Mouse (Mus musculus) neural tube, embryonic 14.5 days (tissue): ENCODE data around the gene Grid1. TPM values are rescaled to one million over a fixed set of nuclear protein-coding genes. Genes with fewer than 3 reads are reported as not detected.
A peak's percentile ranks its signal among the peaks of the same experiment; 100 is the strongest.

ENCODE experiments used
- ATAC-seq: fragments of 200-750 bp; cut with Nextera tagmentation; 2 replicates; pipeline ENCODE4 v1.8.0; 2017; ENCODE audit warnings: low read depth, mild to moderate bottlenecking, moderate TSS enrichment, moderate library complexity
- H3K27ac ChIP-seq: fragments of 300-500 bp; sonication (generic); 2 replicates; pipeline ENCODE4 v1.5.1; 2014; ENCODE audit warnings: low read depth, mild to moderate bottlenecking, control low read depth, low read length, moderate library complexity, mixed read lengths
- H3K27me3 ChIP-seq: fragments of 300-500 bp; sonication (generic); 2 replicates; pipeline ENCODE4 v1.6.1; 2014; ENCODE audit warnings: low read length; ENCODE audit not compliant: control insufficient read depth, insufficient read depth
- H3K36me3 ChIP-seq: fragments of 300-500 bp; sonication (generic); 2 replicates; pipeline ENCODE4 v1.6.1; 2014; ENCODE audit warnings: low read length, mixed read lengths; ENCODE audit not compliant: control insufficient read depth, insufficient read depth
- H3K4me1 ChIP-seq: fragments of 300-500 bp; sonication (generic); 2 replicates; pipeline ENCODE4 v1.6.1; 2014; ENCODE audit warnings: low read length; ENCODE audit not compliant: control insufficient read depth, insufficient read depth
- H3K4me2 ChIP-seq: fragments of 300-500 bp; sonication (generic); 2 replicates; pipeline ENCODE4 v1.6.1; 2014; ENCODE audit warnings: mild to moderate bottlenecking, low read depth, low read length, control low read depth
- H3K4me3 ChIP-seq: fragments of 300-500 bp; sonication (generic); 2 replicates; pipeline ENCODE4 v1.5.1; 2014; ENCODE audit warnings: low read depth, low read length, control low read depth, mixed read lengths
- H3K9ac ChIP-seq: fragments of 300-500 bp; sonication (generic); replicated peaks from 2 replicates; pipeline ENCODE4 v1.6.1; 2014; ENCODE audit warnings: low read depth, mild to moderate bottlenecking, control low read depth, low read length, mixed read lengths
- H3K9me3 ChIP-seq: fragments of 300-500 bp; sonication (generic); 2 replicates; pipeline ENCODE4 v1.6.1; 2016; ENCODE audit warnings: low read length; ENCODE audit not compliant: control insufficient read depth
- WGBS: fragments of 180-500 bp; shearing (Covaris S2); extraction: QIAGEN DNeasy Blood & Tissue Kit; methylation state at CpG from one replicate; pipeline ENCODE4 v1.1.7; 2014; 5-methylcytosine and 5-hydroxymethylcytosine counted together
- polyA plus RNA-seq: library from polyadenylated mRNA; unstranded; fragments of >200 nt; fragmentation: Nextera tagmentation; extraction: Ambion mirVana; gene quantifications from 2 replicates; pipeline ENCODE4 v1.2.1, GENCODE M21; 2014

Gene Grid1
- polyA plus RNA-seq, 1 experiment from 2014 or later, result 7.9 TPM

DNA sequence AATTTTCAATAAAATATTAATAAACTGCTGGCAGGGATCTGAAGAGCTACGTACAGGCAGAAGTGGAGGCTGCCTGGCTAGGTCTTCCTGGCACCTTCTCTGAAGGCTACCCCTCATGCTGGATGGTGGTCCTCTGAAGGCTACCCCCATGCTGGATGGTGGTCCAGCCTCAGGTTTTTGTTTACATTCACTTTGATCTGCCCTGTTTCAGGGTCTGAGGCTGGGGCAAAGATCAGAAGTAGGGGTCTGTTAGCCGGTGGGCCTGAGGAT is 126.3 kb downstream of the Grid1 start:
- H3K4me3 ChIP-seq, result no peak overlapping the region
- no peaks in the 10 kb centered on the region for H3K9me3 ChIP-seq
- H3K4me1 ChIP-seq, result no peaks in the 10 kb centered on the region
- no peak overlapping the region for H3K4me2 ChIP-seq
- 75% methylated on average over 2 of the region's 2 CpGs for WGBS
- no peaks in the 10 kb centered on the region for H3K36me3 ChIP-seq
- no peak overlapping the region for H3K27ac ChIP-seq
- ATAC-seq, result no peak
- H3K9ac ChIP-seq, result no peak overlapping the region
- H3K27me3 ChIP-seq, result no peaks in the 10 kb centered on the region

- no peak overlapping the region for H3K27ac ChIP-seq
- no peaks in the 10 kb centered on the region for H3K4me1 ChIP-seq
- 90% methylated on average over 6 of the region's 6 CpGs for WGBS
Observed at GRCm38 (mm10) chr14:34948249-34948648, 128.3 kb downstream of the Grid1 start.

DNA sequence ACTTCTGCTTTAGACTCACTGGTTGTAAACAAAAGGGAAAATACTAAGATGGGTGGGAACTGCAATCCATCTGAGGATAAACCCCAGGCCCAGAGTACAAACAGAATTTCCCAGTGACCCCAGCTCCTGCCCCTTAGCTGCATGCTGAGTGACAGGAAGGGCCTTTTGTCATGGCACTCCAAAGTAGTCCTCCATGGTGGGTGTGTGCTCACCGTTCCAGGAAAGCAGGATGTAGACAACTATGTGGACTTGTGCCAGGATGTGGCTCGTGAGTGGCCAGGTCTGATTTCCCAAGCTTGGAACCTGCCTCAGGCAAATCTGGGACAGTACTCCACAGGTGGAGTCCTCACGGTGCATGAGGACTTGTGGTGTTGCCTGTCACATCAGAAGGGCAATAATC is 132.4 kb downstream of the Grid1 start:
- Histone ChIP-seq H3K4me3 (no peak overlapping the region), H3K4me1 (no peaks in the 10 kb centered on the region), H3K36me3 (no peaks in the 10 kb centered on the region), H3K27ac (no peak overlapping the region), H3K9me3 (no peaks in the 10 kb centered on the region), H3K9ac (no peak overlapping the region), H3K27me3 (no peaks in the 10 kb centered on the region), H3K4me2 (no peak overlapping the region)
- WGBS, result 71% methylated on average over 3 of the region's 3 CpGs
- ATAC-seq, result no peak

More at GRCm38 (mm10) chr14:34948249-34948648, 128.3 kb downstream of the Grid1 start:
- Histone ChIP-seq H3K9me3 (no peaks in the 10 kb centered on the region), H3K4me3 (no peak overlapping the region), H3K36me3 (no peaks in the 10 kb centered on the region), H3K4me2 (no peak overlapping the region), H3K9ac (no peak overlapping the region), H3K27me3 (no peaks in the 10 kb centered on the region)
- no peak for ATAC-seq

DNA sequence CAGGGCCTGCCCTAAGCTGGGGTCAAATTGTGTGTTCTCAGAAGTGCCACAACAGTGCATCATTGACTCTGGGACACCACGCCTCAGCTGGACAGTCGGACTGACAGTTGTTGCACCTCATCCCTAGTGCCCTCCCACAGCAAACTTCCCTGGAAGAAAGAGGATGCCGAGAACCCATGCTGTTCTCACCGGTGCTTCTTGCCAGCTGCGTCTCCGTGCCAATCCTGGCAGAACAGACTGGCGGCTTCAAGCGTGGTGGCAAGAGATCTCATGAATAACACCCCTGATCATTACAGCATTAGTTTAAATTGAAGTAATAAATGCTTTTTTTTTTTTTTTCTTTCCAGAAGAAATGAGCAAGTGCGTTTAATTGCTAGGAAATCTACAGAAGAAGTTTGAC is 133.7 kb downstream of the Grid1 start:
- 86% methylated on average over 9 of the region's 9 CpGs for WGBS
- ATAC-seq, result no peak

GRCm38 (mm10) chr14:34955689-34956088 is 135.8 kb downstream of the Grid1 start:
- Histone ChIP-seq H3K27me3 (no peaks in the 10 kb centered on the region), H3K36me3 (no peaks in the 10 kb centered on the region), H3K4me3 (no peak overlapping the region), H3K4me2 (no peak overlapping the region), H3K9ac (no peak overlapping the region), H3K9me3 (no peaks in the 10 kb centered on the region), H3K27ac (no peak overlapping the region), H3K4me1 (no peaks in the 10 kb centered on the region)
- ATAC-seq, result no peak
- WGBS, result 97% methylated on average over 1 of the region's 1 CpGs

More for the DNA sequence above, 133.7 kb downstream of the Grid1 start:
- Histone ChIP-seq H3K4me1 (no peaks in the 10 kb centered on the region), H3K9me3 (no peaks in the 10 kb centered on the region), H3K27me3 (no peaks in the 10 kb centered on the region), H3K27ac (no peak overlapping the region), H3K4me3 (no peak overlapping the region), H3K36me3 (no peaks in the 10 kb centered on the region), H3K4me2 (no peak overlapping the region), H3K9ac (no peak overlapping the region)

DNA sequence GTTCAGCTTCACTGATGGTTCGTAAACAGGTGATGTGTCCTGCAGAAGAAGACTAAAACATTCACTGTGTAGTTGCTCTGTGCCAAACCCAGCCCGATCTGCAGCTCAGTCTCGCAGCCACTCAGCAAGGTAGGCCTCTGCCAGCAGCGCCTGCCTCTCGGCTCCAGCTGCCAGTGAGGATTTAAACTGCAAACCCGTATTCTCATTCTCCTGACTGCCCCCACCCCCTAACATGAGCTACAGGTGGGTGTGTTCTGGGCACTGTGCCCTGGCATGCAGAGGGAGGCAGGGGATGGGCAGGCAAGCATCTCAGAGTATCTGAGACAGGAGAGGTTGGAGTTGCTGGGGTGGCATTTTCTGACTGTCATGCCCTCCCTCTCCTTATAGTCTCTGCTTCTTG is 140.3 kb downstream of the Grid1 start:
- Histone ChIP-seq H3K36me3 (no peaks in the 10 kb centered on the region), H3K9me3 (no peaks in the 10 kb centered on the region), H3K27ac (no peak overlapping the region), H3K4me3 (no peak overlapping the region), H3K27me3 (no peaks in the 10 kb centered on the region), H3K9ac (no peak overlapping the region), H3K4me1 (peaks cover 12% of the 10 kb centered on the region), H3K4me2 (no peak overlapping the region)
- ATAC-seq, result peak; percentile 28; the same call in 1 of the 2 replicates
- 60% methylated on average over 6 of the region's 6 CpGs for WGBS

GRCm38 (mm10) chr14:34963616-34964168 is 143.8 kb downstream of the Grid1 start:
- peak; percentile 50; the same call in 1 of the 2 replicates for ATAC-seq
- H3K4me1 ChIP-seq, result peaks cover 12% of the 10 kb centered on the region
- H3K4me3 ChIP-seq, result no peak overlapping the region
- WGBS, result 54% methylated on average over 4 of the region's 4 CpGs
- H3K9me3 ChIP-seq, result no peaks in the 10 kb centered on the region
- no peaks in the 10 kb centered on the region for H3K36me3 ChIP-seq
- H3K4me2 ChIP-seq, result no peak overlapping the region
- H3K9ac ChIP-seq, result no peak overlapping the region
- no peaks in the 10 kb centered on the region for H3K27me3 ChIP-seq
- peak overlapping the region; percentile 48; the same call in 1 of the 2 replicates for H3K27ac ChIP-seq

- Histone ChIP-seq H3K4me3 (no peak overlapping the region), H3K9ac (no peak overlapping the region), H3K4me1 (no peaks in the 10 kb centered on the region), H3K9me3 (no peaks in the 10 kb centered on the region), H3K36me3 (no peaks in the 10 kb centered on the region), H3K4me2 (no peak overlapping the region), H3K27me3 (no peaks in the 10 kb centered on the region), H3K27ac (no peak overlapping the region)
- 22% methylated on average over 6 of the region's 6 CpGs for WGBS
- peak; percentile 90 for ATAC-seq
Observed at GRCm38 (mm10) chr14:34969102-34969819, 149.4 kb downstream of the Grid1 start.

GRCm38 (mm10) chr14:34972930-34973329 is 153.0 kb downstream of the Grid1 start:
- no peak overlapping the region for H3K9ac ChIP-seq
- H3K36me3 ChIP-seq, result no peaks in the 10 kb centered on the region
- no peaks in the 10 kb centered on the region for H3K27me3 ChIP-seq
- no peak for ATAC-seq
- WGBS, result 82% methylated on average over 3 of the region's 3 CpGs
- no peak overlapping the region for H3K4me3 ChIP-seq
- no peak overlapping the region for H3K4me2 ChIP-seq
- H3K4me1 ChIP-seq, result no peaks in the 10 kb centered on the region
- no peaks in the 10 kb centered on the region for H3K9me3 ChIP-seq
- H3K27ac ChIP-seq, result no peak overlapping the region
